Mouse (Mus musculus): Measurements from ENCODE around the gene Rad23a. TPM values are rescaled to one million over a fixed set of nuclear protein-coding genes. Genes with fewer than 3 reads are reported as not detected.

The Rad23a gene
- polyA plus RNA-seq, 1 experiment from 2014 or later, result 77.9 TPM

DNA sequence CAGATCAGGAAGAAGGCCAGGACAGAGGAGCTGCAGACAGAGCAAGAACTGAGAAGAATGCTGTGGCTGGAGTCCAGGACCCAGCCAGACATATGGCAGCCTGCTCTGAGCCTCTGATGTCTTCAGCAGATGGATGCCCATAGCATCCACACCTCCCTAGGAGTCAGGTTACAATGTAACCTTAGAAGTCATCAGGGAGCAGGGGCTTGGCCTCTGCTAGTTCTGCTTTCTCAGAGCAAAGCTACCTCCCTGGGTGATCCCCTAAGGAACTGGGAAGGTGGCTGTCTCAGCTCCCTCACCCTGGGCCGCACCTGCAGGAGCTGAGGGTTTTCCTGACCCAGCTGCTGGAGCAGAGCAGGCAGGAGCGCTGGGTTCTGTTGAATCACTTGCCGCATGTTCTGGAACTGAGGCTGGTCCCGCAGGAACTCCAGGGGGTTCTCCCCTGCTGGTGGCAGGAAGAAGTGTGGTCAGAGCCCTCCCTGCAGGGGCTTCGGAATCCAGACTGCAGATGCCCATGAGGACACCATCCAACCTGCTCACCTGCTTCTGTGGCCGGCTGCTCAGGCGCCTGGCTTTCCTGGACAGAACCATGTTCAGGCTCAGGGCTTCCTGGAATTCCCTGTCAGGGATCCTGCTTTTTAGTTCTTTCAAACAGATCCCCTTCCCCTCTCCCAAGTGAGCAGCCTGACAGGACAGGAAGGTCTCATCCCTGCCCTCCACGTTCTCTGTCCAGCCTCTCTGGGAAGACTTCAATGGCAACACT lies 3.1 kb downstream of the Rad23a start:
- H3K36me3 ChIP-seq (ENCODE audit: insufficient read depth, low read length), result peaks cover 23% of the 10 kb centered on the region

DNA sequence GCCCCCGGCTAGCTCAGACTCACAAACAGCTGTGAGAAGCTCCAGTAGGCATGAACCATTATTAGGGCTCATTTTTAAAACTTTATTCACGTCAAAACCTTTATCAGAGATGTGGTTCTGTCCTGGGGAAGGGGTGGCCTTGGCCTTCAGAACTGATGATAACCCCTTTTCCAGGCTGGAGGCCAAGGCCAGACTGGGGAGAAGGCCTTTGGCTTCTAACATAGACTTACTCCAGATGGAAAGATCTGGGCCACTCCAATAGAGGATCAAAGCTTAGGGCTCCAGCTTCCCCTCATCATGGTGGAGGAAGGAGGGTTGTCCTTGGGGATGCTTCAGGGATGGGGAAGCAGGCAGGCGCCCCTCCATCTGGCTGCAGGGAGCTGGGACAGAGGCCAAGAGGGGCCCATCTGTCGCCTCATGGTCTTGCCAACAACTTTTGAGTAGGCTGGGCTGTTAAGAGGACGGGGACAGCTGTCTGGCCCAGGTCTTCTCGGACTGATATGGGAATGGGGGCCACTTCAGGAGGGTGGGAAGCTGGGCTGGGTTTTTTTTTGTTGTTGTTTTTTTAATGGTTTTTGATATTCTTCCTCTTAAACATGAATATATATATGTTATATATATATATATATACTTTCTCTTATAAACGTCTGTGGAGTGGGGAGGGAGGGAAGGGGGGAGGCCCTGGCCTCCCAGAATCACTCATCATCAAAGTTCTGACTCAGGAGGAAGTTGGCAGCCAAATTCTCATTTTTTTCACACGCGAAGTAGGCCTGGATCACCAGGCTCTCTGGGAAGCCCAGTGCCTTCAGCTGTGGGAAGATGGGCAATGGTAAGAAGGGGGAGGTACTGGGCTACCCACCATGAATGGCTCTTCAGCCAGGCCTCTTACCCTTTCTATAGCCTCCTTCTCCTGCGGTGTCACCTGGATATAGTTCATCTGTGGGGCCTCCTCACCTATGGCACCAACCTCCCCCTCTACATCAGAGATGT lies 5.3 kb downstream of the Rad23a start:
- Histone ChIP-seq H3K27ac (ENCODE audit: low read length) (no peak overlapping the region), H3K36me3 (ENCODE audit: insufficient read depth, low read length) (peaks cover 22% of the 10 kb centered on the region), H3K4me1 (ENCODE audit: insufficient read depth, low read depth, low read length) (peaks cover 4% of the 10 kb centered on the region; the same call in 1 of the 2 replicates), H3K4me3 (ENCODE audit: low read depth, low read length) (no peak overlapping the region), H3K4me2 (replicated peaks; ENCODE audit: low read depth, low read length) (no peak overlapping the region), H3K27me3 (replicated peaks; ENCODE audit: insufficient read depth, low read length) (no peaks in the 10 kb centered on the region), H3K9me3 (ENCODE audit: low read length) (no peaks in the 10 kb centered on the region), H3K9ac (replicated peaks; ENCODE audit: low read depth) (no peak overlapping the region)
- DNase-seq (ENCODE audit: low spot score), result peak; percentile 50
- TF ChIP-seq EP300 (IDR thresholded peaks at IDR 0.05) (no peak), CTCF (IDR thresholded peaks at IDR 0.05) (no peak)
- WGBS, result 47% methylated on average over 10 of the region's 10 CpGs
- peak; percentile 11; the same call in 1 of the 2 replicates for ATAC-seq

More for the DNA sequence above, 3.1 kb downstream of the Rad23a start:
- Histone ChIP-seq H3K9ac (replicated peaks; ENCODE audit: low read depth) (no peak overlapping the region), H3K9me3 (ENCODE audit: low read length) (no peaks in the 10 kb centered on the region), H3K4me3 (ENCODE audit: low read depth, low read length) (no peak overlapping the region), H3K27me3 (replicated peaks; ENCODE audit: insufficient read depth, low read length) (no peaks in the 10 kb centered on the region), H3K27ac (ENCODE audit: low read length) (no peak overlapping the region), H3K4me1 (ENCODE audit: insufficient read depth, low read depth, low read length) (peaks cover 4% of the 10 kb centered on the region; the same call in 1 of the 2 replicates), H3K4me2 (replicated peaks; ENCODE audit: low read depth, low read length) (no peak overlapping the region)
- TF ChIP-seq CTCF (IDR thresholded peaks at IDR 0.05) (peak; percentile 13; the same call in 1 of the 2 replicates), EP300 (IDR thresholded peaks at IDR 0.05) (no peak)
- 57% methylated on average over 8 of the region's 8 CpGs for WGBS
- DNase-seq (ENCODE audit: low spot score), result no peak
- no peak for ATAC-seq

GRCm38 (mm10) chr8:84834002-84834865 lies 6.2 kb downstream of the Rad23a start:
- Histone ChIP-seq H3K9ac (replicated peaks; ENCODE audit: low read depth) (no peak overlapping the region), H3K36me3 (ENCODE audit: insufficient read depth, low read length) (peaks cover 22% of the 10 kb centered on the region), H3K9me3 (ENCODE audit: low read length) (no peaks in the 10 kb centered on the region), H3K4me3 (ENCODE audit: low read depth, low read length) (no peak overlapping the region), H3K27me3 (replicated peaks; ENCODE audit: insufficient read depth, low read length) (no peaks in the 10 kb centered on the region), H3K4me2 (replicated peaks; ENCODE audit: low read depth, low read length) (no peak overlapping the region), H3K27ac (ENCODE audit: low read length) (no peak overlapping the region), H3K4me1 (ENCODE audit: insufficient read depth, low read depth, low read length) (peaks cover 4% of the 10 kb centered on the region; the same call in 1 of the 2 replicates)
- ATAC-seq (no peak), DNase-seq (ENCODE audit: low spot score) (no peak)
- TF ChIP-seq EP300 (IDR thresholded peaks at IDR 0.05) (no peak), CTCF (IDR thresholded peaks at IDR 0.05) (no peak)
- 84% methylated on average over 19 of the region's 19 CpGs for WGBS

DNA sequence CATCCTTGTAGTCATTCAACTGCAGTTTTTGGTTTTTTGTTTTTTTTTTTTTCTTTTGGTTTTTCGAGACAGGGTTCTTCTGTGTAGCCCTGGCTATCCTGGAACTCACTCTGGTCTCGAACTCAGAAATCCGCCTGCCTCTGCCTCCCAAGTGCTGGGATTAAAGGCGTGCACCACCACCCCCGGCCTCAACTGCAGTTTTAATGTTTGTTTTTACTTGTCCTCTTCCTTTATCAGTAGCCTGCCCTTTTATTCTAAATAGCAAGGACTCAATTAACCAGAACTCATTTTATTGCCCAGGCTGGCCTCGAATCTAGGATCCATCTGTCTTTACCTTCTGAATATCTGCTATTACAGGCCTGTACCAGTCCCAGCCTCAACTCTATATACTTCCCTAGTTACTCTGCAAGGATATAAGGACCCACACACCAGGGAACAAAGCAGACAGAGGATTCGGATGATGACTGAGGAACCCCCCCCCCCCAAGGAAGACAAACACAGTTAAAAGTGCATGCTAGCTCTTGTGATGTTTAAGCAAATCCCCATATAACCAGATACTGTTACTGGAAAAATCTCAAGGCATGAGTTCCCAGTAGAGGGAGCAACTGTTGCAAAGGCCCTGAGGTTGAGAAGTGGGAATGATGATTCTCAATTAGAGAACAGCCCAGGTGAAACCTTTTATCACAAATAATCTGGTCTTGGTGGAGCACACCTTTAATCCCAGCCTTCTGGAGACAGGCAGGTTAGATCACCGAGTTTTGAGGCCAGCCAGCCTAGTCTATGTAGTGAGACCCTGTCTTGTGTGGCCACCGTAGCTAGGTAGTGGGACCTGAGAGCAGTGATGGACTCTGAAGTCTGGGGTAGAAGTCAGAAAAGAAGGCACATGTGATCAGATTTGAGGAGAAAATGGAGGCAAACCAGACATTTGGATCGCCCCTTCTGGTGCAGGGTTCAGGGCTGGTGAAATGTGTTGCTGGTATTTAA lies 7.4 kb downstream of the Rad23a start:
- H3K27me3 ChIP-seq (replicated peaks; ENCODE audit: insufficient read depth, low read length), result no peaks in the 10 kb centered on the region
- WGBS, result 47% methylated on average over 10 of the region's 10 CpGs
- H3K9ac ChIP-seq (replicated peaks; ENCODE audit: low read depth), result peak overlapping the region; percentile 88; the same call in 1 of the 2 replicates
- ATAC-seq, result no peak
- TF ChIP-seq EP300 (IDR thresholded peaks at IDR 0.05) (no peak), CTCF (IDR thresholded peaks at IDR 0.05) (peak; percentile 36)
- peak overlapping the region; percentile 90 for H3K4me3 ChIP-seq (ENCODE audit: low read depth, low read length)
- H3K36me3 ChIP-seq (ENCODE audit: insufficient read depth, low read length), result peaks cover 22% of the 10 kb centered on the region
- peak overlapping the region; percentile 93 for H3K4me2 ChIP-seq (replicated peaks; ENCODE audit: low read depth, low read length)
- H3K4me1 ChIP-seq (ENCODE audit: insufficient read depth, low read depth, low read length), result peaks cover 4% of the 10 kb centered on the region; the same call in 1 of the 2 replicates
- no peaks in the 10 kb centered on the region for H3K9me3 ChIP-seq (ENCODE audit: low read length)
- DNase-seq (ENCODE audit: low spot score), result no peak
- H3K27ac ChIP-seq (ENCODE audit: low read length), result no peak overlapping the region

All from lung, postnatal 0 days (tissue).